Mouse (Mus musculus) cerebellum, adult 2 months (tissue): ENCODE measurements at regions not wholly inside any gene's neighbourhood (a gene's known extent, or its start where the extent isn't known, plus 50 kb on each side); places are given as distances from the start of the nearest gene placed in this dataset.

ENCODE experiments used
- CTCF ChIP-seq: fragments of 200-500 bp; IDR thresholded peaks from 2 replicates; pipeline ENCODE4 v1.5.1; 2011; ENCODE audit warnings: low read depth, mild to moderate bottlenecking, control low read depth, low read length, moderate library complexity, borderline replicate concordance; ENCODE audit not compliant: insufficient read depth
- POLR2A ChIP-seq: fragments of 200-500 bp; IDR thresholded peaks from 2 replicates; pipeline ENCODE4 v1.6.1; 2011; ENCODE audit warnings: low read length, control low read depth, borderline replicate concordance; ENCODE audit not compliant: insufficient read depth

- TF ChIP-seq POLR2A (no peak), CTCF (no peak)
Observed at GRCm38 (mm10) chr16:97281615-97282110, 74.9 kb upstream of the Bace2 start.
